Mouse (Mus musculus): Measurements from ENCODE around the gene Prickle4.

Prickle4 gene

DNA sequence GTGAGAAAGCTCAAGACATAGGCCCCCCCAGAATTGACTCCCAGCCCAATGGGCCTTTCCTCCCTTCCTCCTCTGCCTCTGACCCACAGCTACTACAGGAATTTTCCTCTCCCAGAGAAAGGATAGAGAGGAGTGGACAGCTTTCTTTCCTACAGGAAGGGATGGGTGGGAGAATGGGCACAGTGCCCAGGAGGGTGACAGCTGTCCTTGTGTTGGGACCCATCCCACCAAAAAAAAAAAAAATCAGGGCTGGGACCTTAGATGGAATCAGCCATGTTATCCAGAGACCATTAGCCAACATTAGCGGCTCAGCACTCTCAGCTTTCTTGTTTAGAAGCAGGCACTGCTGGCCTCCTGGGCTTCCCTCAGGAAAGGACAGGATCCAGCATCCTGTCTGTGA is 11.7 kb upstream of the Prickle4 start:
- DNase-seq (ENCODE audit: low read depth) = no peak

DNA sequence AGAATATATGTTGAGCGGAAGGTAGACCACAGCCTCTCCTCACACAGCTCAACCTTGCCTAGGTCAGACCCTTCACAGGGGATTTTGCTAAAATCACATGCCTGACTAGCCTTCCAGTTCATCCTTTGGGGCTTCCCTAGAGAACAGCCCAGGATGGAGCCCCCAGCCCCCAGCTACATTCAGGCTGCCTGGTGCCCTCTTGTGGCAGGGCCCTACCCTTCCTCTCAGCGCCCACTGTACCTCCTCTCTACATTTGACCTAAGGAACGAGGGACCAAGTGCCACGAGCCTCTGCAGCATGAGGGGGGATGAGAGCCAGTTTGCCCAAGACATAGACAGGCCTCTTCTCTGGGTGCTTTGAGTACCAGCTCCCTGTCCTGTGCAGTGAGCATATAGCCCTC is 10.2 kb upstream of the Prickle4 start:
- no peak for DNase-seq (ENCODE audit: low read depth)

DNA sequence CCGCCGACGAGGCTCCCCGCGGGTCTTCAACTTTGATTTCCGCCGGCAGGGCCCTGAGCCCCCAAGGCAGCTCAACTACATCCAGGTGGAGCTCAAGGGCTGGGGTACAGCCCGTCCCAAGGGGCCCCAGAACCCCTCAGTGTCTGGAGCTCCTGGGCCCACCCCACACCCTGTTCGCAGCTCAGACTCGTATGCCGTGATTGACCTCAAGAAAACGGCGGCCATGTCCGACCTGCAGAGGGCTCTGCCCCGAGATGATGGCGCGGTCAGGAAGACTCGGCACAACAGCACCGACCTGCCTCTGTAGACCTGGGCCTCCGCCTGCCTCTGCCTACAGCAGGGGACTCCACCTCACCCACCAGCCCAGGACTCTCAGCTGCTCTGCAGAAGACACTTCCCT is 9.0 kb upstream of the Prickle4 start:
- no peak for DNase-seq (ENCODE audit: low read depth)

GRCm38 (mm10) chr17:47702548-47703345 is 8.2 kb upstream of the Prickle4 start:
- DNase-seq (ENCODE audit: low read depth) = no peak

- no peak for DNase-seq (ENCODE audit: low read depth)
These were observed 7.3 kb upstream of the Prickle4 start for GRCm38 (mm10) chr17:47701793-47702192.

- DNase-seq (ENCODE audit: low read depth) = no peak
These were observed 4.5 kb upstream of the Prickle4 start for GRCm38 (mm10) chr17:47699055-47699454.

- no peak for DNase-seq (ENCODE audit: low read depth)
These were observed 3.6 kb upstream of the Prickle4 start for GRCm38 (mm10) chr17:47698156-47698555.

- DNase-seq (ENCODE audit: low read depth) = peak; percentile 32
These were observed 788 bp upstream of the Prickle4 start for GRCm38 (mm10) chr17:47695337-47695710.

- no peak for DNase-seq (ENCODE audit: low read depth)
These were observed 264 bp downstream of the Prickle4 start, which contains the start of gene Gm21981 for GRCm38 (mm10) chr17:47694442-47694502. Gene Gm21981 (minus strand): TSS chr17:47694455.

GRCm38 (mm10) chr17:47693671-47694441 is 680 bp downstream of the Prickle4 start:
- no peak for DNase-seq (ENCODE audit: low read depth)

DNA sequence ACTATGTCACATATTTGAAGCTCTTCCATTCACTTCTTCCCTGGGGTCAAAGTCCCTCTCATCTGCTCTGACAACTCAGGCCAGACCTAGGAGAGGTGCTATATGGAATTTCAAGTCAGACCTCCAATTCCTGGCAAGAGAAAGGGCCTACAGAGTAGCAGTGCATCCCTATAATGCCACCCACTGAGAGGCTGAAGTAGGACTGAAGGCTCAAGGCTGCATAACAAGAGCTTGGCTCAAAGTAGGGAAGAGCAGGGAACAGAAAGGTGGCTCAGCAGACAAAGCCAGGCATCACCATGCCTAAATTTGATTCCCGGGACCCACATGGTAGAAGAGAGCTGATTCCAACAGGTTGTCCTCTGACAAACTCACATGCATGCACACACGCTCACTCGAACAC is 2.9 kb downstream of the Prickle4 start:
- DNase-seq (ENCODE audit: low read depth) = no peak

- DNase-seq (ENCODE audit: low read depth) = no peak
These were observed 4.6 kb downstream of the Prickle4 start for GRCm38 (mm10) chr17:47689894-47690293.

GRCm38 (mm10) chr17:47688608-47689575 is 5.6 kb downstream of the Prickle4 start, which contains the start of gene Frs3:
Gene Frs3 (plus strand): TSS chr17:47689030.
- peak; percentile 84 for DNase-seq (ENCODE audit: low read depth)

- no peak for DNase-seq (ENCODE audit: low read depth)
These were observed 6.3 kb downstream of the Prickle4 start, which contains the start of gene Tomm6 for GRCm38 (mm10) chr17:47688344-47688607. Gene Tomm6 (minus strand): TSS chr17:47688386.

DNA sequence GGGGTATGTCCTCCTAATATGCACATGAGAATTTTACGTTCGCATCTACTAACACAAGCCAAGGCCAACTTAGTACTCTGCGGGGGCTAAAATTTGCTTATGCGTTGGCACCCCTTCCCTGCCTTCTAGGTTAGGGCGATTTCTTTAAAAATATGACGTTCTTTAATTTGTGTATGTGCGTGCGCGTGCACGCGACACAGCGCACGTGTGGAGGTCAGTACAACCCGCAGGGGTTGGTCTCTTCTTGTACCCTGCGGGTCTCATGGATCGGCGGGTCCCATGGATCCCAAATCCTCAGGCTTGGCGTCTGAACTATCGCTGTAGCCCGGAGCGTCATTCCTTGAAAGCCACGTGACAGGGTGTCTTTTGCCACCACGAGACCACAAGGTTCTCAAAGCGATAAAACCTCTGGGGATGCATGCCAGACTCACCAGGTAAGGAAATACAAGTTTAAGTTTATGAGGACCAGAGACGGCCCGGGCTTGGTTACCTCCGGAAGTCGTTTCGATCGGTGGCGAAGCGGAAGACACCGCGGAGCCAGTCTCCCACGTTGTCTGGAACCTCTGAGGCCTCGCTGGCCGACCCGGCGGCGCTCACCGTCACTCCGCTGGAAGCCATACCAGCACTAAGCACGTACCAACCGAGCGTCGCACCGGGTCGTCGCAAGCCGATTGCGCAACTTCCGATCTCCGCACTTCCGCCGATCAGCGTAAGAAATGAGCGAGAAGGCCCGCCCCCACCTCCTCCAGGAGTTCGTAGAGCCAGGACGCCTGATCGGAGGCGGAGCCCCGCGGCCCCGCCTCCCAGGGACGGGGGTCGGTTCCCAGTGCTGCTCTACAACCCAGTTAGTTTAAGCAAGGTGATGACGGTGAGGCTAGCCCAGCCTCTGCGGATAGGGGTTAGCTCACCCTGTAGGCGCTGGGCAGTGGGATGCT is 6.9 kb downstream of the Prickle4 start:
- peak; percentile 99 for DNase-seq (ENCODE audit: low read depth)

DNA sequence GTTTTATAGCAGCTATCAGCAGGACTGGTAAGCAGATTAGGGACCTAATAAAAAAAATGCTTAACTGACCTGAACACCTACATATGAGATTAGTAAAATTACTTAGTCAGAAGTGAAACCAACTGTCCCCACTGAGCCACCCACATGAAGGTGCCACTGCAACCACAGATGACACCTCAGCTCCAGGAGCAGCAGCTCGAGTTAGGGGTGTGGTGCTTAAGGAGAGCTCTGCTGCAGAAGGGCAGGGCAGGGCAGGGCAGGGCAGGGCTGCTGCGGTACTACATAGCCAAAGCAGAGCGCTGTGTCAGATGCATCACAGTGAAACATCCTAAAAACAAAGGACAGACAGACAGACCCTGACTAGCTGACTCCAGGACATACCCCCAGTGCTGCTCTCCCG is 11.7 kb downstream of the Prickle4 start:
- no peak for DNase-seq (ENCODE audit: low read depth)

DNA sequence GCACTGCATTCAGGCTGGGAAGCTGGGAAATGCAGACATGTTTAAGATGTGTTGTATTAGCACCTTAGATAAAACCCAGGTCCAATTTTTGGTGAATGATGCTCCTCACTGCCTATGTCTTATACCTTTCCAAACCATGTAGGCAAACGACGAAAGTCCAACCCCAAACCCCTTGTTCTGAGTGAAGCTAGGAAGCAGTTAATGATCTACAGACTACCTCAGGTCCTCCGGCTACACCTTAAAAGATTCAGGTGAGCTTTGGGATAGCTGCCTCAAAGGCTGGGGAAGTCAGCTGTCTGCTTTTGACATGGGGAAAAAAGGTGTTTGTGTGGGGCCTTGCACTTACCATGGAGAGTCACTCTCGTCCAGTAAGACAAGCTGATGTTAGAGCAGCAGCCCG is 15.8 kb downstream of the Prickle4 start:
- DNase-seq (ENCODE audit: low read depth) = no peak

- DNase-seq (ENCODE audit: low read depth) = no peak
These were observed 16.3 kb downstream of the Prickle4 start for GRCm38 (mm10) chr17:47678238-47678637.

GRCm38 (mm10) chr17:47676581-47676980 is 18.0 kb downstream of the Prickle4 start:
- DNase-seq (ENCODE audit: low read depth) = peak; percentile 87

- no peak for DNase-seq (ENCODE audit: low read depth)
These were observed 22.0 kb downstream of the Prickle4 start for GRCm38 (mm10) chr17:47672311-47673111.

GRCm38 (mm10) chr17:47671988-47672310 is 22.6 kb downstream of the Prickle4 start:
- no peak for DNase-seq (ENCODE audit: low read depth)
